Mouse (Mus musculus) embryonic fibroblast, embryonic 13.5 days (primary cell): Measurements from ENCODE around the gene Nudt14.

Experiments
- CTCF ChIP-seq: IDR thresholded peaks from 2 replicates; pipeline ENCODE4 v1.5.1; 2011; ENCODE audit warnings: mild to moderate bottlenecking, control low read depth, low read length, moderate library complexity, borderline replicate concordance; ENCODE audit not compliant: insufficient read depth
- POLR2A ChIP-seq: IDR thresholded peaks from 2 replicates; pipeline ENCODE4 v1.6.1; 2011; ENCODE audit warnings: low read depth, mild to moderate bottlenecking, control low read depth, low read length, moderate library complexity

GRCm38 (mm10) chr12:112937906-112938305 lies 4.0 kb downstream of the Nudt14 start:
- no peak for TF ChIP-seq CTCF
- no peak for TF ChIP-seq POLR2A
